Mouse (Mus musculus) frontal cortex, postnatal 25 days (tissue): ENCODE measurements around the gene Eif3i.
A peak's percentile ranks its signal among the peaks of the same experiment; 100 is the strongest.

Source experiments
- DNase-seq, 2 experiments: peaks; one replicate each; pipeline ENCODE4 v3.0.0; 2022; ENCODE audit warnings: low spot score in 2 of 2

Eif3i gene

GRCm38 (mm10) chr4:129600233-129601158 is at the start of gene Eif3i, which contains the start of gene Tmem234:
Gene Eif3i (minus strand): TSS chr4:129600648.
Gene Tmem234 (plus strand): TSS chr4:129600668.
- peak; percentile 56 to 65 for DNase-seq

GRCm38 (mm10) chr4:129648656-129649055 is 48.2 kb upstream of the Eif3i start:
- no peak for DNase-seq

GRCm38 (mm10) chr4:129645204-129645603 is 44.8 kb upstream of the Eif3i start:
- no peak for DNase-seq

GRCm38 (mm10) chr4:129641756-129642155 is 41.3 kb upstream of the Eif3i start:
- DNase-seq: no peak

GRCm38 (mm10) chr4:129640638-129641467 is 40.4 kb upstream of the Eif3i start, which contains the start of gene Txlna:
Gene Txlna (minus strand): TSS chr4:129641065.
- peak; percentile 94 to 96 for DNase-seq

- no peak for DNase-seq
These were observed 39.7 kb upstream of the Eif3i start for GRCm38 (mm10) chr4:129640101-129640637.

GRCm38 (mm10) chr4:129639221-129639620 is 38.8 kb upstream of the Eif3i start:
- no peak for DNase-seq

- DNase-seq: no peak
These were observed 33.4 kb upstream of the Eif3i start for GRCm38 (mm10) chr4:129633852-129634251.

- DNase-seq: no peak
These were observed 31.4 kb upstream of the Eif3i start for GRCm38 (mm10) chr4:129631867-129632266.

GRCm38 (mm10) chr4:129630944-129631343 is 30.5 kb upstream of the Eif3i start:
- DNase-seq: no peak

- DNase-seq: no peak
These were observed 25.6 kb upstream of the Eif3i start for GRCm38 (mm10) chr4:129626035-129626434.

GRCm38 (mm10) chr4:129625496-129625895 is 25.0 kb upstream of the Eif3i start:
- DNase-seq: no peak

- DNase-seq: no peak
These were observed 24.6 kb upstream of the Eif3i start for GRCm38 (mm10) chr4:129625029-129625370.

GRCm38 (mm10) chr4:129624281-129625028 is 24.0 kb upstream of the Eif3i start:
- DNase-seq: peak; percentile 73 to 80

- DNase-seq: peak; percentile 34 to 52
These were observed 23.2 kb upstream of the Eif3i start, which contains the start of gene Ccdc28b for GRCm38 (mm10) chr4:129623681-129624091. Gene Ccdc28b (minus strand): TSS chr4:129623947.

- DNase-seq: no peak
These were observed 22.5 kb upstream of the Eif3i start for GRCm38 (mm10) chr4:129622803-129623535.

GRCm38 (mm10) chr4:129622120-129622802 is 21.8 kb upstream of the Eif3i start:
- DNase-seq: no peak

- DNase-seq: no peak
These were observed 20.9 kb upstream of the Eif3i start for GRCm38 (mm10) chr4:129621283-129621841.

GRCm38 (mm10) chr4:129620419-129621282 is 20.2 kb upstream of the Eif3i start:
- no peak for DNase-seq
